Mouse (Mus musculus) heart, embryonic 11.5 days (tissue): ENCODE results near the gene Ube2s. TPM values are rescaled to one million over a fixed set of nuclear protein-coding genes. Genes with fewer than 3 reads are reported as not detected.
A peak's percentile ranks its signal among the peaks of the same experiment; 100 is the strongest.
"Not testable (repeated sequence)": the region's sequence is repeated elsewhere in the genome, so short reads cannot be mapped to it uniquely, and the experiment has no call there.

Source experiments
- ATAC-seq: fragments of 200-750 bp; cut with Nextera tagmentation; replicated peaks from 2 replicates; pipeline ENCODE4 v1.8.0; 2017; ENCODE audit warnings: moderate library complexity; ENCODE audit not compliant: insufficient number of reproducible peaks, low FRiP score, low TSS enrichment
- H3K27ac ChIP-seq: fragments of 300-500 bp; sonication (generic); 2 replicates; pipeline ENCODE4 v1.5.1; 2014; ENCODE audit warnings: mild to moderate bottlenecking, low read depth, low read length
- H3K27me3 ChIP-seq: fragments of 300-500 bp; sonication (generic); 2 replicates; pipeline ENCODE4 v1.6.1; 2014; ENCODE audit warnings: mild to moderate bottlenecking, low read length, mixed read lengths; ENCODE audit not compliant: control insufficient read depth, insufficient read depth
- H3K36me3 ChIP-seq: fragments of 300-500 bp; sonication (generic); 2 replicates; pipeline ENCODE4 v1.6.1; 2014; ENCODE audit warnings: mild to moderate bottlenecking, low read length, moderate library complexity, mixed read lengths; ENCODE audit not compliant: control insufficient read depth, insufficient read depth
- H3K4me1 ChIP-seq: fragments of 300-500 bp; sonication (generic); 2 replicates; pipeline ENCODE4 v1.6.1; 2014; ENCODE audit warnings: low read length; ENCODE audit not compliant: control insufficient read depth, insufficient read depth
- H3K4me2 ChIP-seq: fragments of 300-500 bp; sonication (generic); 2 replicates; pipeline ENCODE4 v1.6.1; 2014; ENCODE audit warnings: mild to moderate bottlenecking, moderate library complexity
- H3K4me3 ChIP-seq: fragments of 300-500 bp; sonication (generic); 2 replicates; pipeline ENCODE4 v1.5.1; 2014; ENCODE audit warnings: low read depth, low read length
- H3K9ac ChIP-seq: fragments of 300-500 bp; sonication (generic); 2 replicates; pipeline ENCODE4 v1.6.1; 2014; ENCODE audit warnings: mild to moderate bottlenecking, low read depth, low read length, moderate library complexity
- H3K9me3 ChIP-seq: fragments of 300-500 bp; sonication (generic); replicated peaks from 2 replicates; pipeline ENCODE4 v1.6.1; 2016; ENCODE audit warnings: low read length; ENCODE audit not compliant: control insufficient read depth
- WGBS: fragments of 180-500 bp; shearing (Covaris S2); extraction: QIAGEN DNeasy Blood & Tissue Kit; methylation state at CpG from one replicate; pipeline ENCODE4 v1.1.7; 2014; ENCODE audit not compliant: insufficient replicate concordance; 5-methylcytosine and 5-hydroxymethylcytosine counted together
- polyA plus RNA-seq: library from polyadenylated mRNA; unstranded; fragments of >200 nt; fragmentation: Nextera tagmentation; extraction: Ambion mirVana; gene quantifications from 2 replicates; pipeline ENCODE4 v1.2.1, GENCODE M21; 2014

Ube2s gene
- polyA plus RNA-seq, 1 experiment from 2014 or later: 378 TPM

DNA sequence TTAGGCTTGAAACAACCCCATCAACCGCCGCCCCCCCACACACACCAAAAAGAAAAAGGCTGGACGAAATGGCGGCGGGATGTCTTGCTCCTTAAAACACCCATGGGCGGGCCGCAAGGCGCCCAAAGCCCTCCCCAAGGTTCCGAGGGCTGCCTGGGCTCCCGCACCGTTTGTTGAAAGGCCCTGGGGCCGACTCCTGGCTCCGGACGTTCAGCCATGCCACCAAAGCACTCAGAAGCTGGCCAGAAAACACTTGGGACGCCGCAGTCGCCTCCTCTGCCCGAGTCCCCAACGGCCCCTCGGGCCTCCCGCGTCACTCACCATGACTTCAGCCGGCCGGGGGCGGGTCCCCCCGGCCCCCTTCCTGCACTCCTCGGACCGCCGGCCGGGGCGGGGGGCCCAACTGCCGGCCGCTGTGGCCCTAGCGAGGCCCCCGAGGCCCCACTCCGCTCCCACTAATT is 518 bp downstream of the Ube2s start:
- peak overlapping the region; percentile 99 for H3K4me3 ChIP-seq
- H3K9ac ChIP-seq: peak overlapping the region; percentile 83
- peaks cover 16% of the 10 kb centered on the region for H3K4me1 ChIP-seq
- H3K27ac ChIP-seq: peak overlapping the region; percentile 94
- no peaks in the 10 kb centered on the region for H3K9me3 ChIP-seq
- no peaks in the 10 kb centered on the region for H3K27me3 ChIP-seq
- ATAC-seq: no peak
- H3K4me2 ChIP-seq: peak overlapping the region; percentile 82
- 2% methylated on average over 24 of the region's 36 CpGs for WGBS
- peaks cover 13% of the 10 kb centered on the region for H3K36me3 ChIP-seq

DNA sequence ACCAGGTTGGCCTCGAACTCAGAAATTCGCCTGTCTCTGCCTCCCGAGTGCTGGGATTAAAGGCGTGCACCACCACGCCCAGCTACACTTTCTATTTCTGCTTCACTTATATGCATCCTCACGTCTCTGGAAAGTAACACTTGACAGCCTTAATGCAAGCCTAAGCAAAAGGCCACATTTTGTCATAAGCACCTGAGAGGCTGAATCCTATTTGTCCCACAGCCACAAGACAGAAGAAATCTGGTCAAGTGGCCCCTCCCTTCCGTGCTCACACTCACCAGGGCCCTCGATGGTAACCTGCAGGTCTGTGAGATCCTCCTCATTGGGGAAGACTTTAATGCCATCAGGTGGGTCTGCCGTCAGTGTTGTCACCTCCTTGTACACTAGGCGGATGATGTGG is 1.3 kb downstream of the Ube2s start:
- not testable (repeated sequence) for ATAC-seq, H3K9me3 ChIP-seq, H3K27me3 ChIP-seq
- Histone ChIP-seq H3K4me2 (peak overlapping the region; percentile 82), H3K36me3 (peaks cover 18% of the 10 kb centered on the region), H3K4me1 (peaks cover 16% of the 10 kb centered on the region), H3K27ac (peak overlapping the region; percentile 94; the same call in 1 of the 2 replicates), H3K9ac (peak overlapping the region; percentile 83), H3K4me3 (peak overlapping the region; percentile 99)
- 33% methylated on average over 10 of the region's 10 CpGs for WGBS

DNA sequence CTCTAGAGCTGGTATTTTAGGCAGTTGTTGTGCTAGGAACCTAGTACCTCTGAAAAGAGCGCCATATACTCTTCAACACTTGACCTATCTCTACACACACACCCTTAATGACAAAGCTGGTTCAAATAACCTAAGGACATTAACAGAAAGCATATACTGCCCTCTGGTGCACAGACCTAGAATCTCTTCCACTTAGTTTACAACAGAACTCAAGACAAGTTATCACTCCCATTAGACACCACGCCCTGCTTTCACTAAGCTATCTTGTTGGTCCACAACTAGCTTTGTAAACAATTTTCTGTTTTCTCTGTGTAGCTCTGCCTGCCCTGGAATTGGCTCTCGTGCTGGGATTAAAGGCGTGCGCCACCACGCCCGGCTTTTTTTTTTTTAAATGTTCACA is 5.7 kb downstream of the Ube2s start:
- peak; percentile 55; the same call in 1 of the 2 replicates for ATAC-seq
- Histone ChIP-seq H3K4me1 (peaks cover 16% of the 10 kb centered on the region), H3K36me3 (peaks cover 21% of the 10 kb centered on the region), H3K27ac (peak overlapping the region; percentile 73), H3K9ac (no peak overlapping the region), H3K27me3 (no peaks in the 10 kb centered on the region), H3K4me2 (no peak overlapping the region; the same call in 1 of the 2 replicates), H3K4me3 (no peak overlapping the region), H3K9me3 (no peaks in the 10 kb centered on the region)
- 78% methylated on average over 7 of the region's 7 CpGs for WGBS

DNA sequence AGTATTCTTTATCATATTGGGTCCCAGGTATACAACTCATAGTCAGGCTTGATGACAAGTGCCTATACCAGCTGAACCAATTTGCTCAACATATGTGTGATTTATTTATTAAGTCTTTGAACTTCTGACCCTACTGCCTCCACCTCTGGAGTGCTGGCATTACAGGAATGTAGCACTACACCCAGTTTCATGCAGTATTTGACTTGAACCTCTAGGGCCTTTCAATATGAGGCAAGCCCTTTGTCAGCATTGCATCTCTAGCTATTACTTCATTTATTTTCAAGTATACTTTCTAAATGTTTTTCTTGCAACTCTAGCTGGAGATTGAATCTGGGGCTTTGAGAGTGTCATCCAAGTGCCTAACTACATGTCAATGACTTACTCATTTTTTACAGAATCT is 10.1 kb downstream of the Ube2s start:
- Histone ChIP-seq H3K27me3 (no peaks in the 10 kb centered on the region), H3K27ac (no peak overlapping the region), H3K36me3 (peaks cover 10% of the 10 kb centered on the region), H3K4me2 (no peak overlapping the region), H3K4me1 (no peaks in the 10 kb centered on the region), H3K9me3 (no peaks in the 10 kb centered on the region), H3K9ac (no peak overlapping the region), H3K4me3 (no peak overlapping the region)
- ATAC-seq: no peak

DNA sequence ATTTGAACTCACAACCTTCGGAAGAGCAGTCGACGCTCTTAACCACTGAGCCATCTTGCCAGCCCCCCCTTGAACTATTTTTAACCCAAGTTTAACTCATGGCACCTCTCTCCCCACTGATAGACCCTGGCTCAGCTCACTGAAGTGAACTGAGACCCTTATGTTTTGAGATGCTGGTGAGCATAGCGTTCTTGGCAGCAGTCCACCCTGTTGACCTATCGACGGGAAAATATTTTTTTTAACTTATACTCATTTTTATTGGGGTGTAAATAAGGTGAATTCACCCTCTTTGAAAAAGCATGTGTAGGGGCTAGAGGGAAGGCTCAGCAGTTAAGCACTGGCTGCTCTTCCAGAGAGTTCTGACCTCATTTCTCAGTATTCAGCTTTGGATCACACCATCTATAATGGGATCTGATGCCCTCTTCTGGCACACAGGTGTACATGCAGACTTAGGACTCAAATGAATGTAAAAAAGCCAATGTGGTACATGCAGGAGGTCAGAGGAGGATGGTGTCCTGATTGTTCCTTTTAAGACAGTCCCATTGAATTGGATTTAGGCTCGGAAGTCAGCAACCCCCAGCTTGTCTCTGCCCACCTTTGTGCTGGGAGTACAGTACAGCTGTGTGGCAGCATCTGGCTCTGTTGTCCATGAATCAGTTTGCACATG is 16.5 kb downstream of the Ube2s start:
- H3K27ac ChIP-seq: no peak overlapping the region
- peaks cover 6% of the 10 kb centered on the region for H3K4me1 ChIP-seq
- peaks cover 14% of the 10 kb centered on the region for H3K36me3 ChIP-seq
- H3K9me3 ChIP-seq: no peaks in the 10 kb centered on the region
- H3K27me3 ChIP-seq: no peaks in the 10 kb centered on the region
- H3K4me3 ChIP-seq: no peak overlapping the region
- H3K9ac ChIP-seq: no peak overlapping the region
- 72% methylated on average over 7 of the region's 7 CpGs for WGBS
- H3K4me2 ChIP-seq: no peak overlapping the region
- no peak for ATAC-seq

DNA sequence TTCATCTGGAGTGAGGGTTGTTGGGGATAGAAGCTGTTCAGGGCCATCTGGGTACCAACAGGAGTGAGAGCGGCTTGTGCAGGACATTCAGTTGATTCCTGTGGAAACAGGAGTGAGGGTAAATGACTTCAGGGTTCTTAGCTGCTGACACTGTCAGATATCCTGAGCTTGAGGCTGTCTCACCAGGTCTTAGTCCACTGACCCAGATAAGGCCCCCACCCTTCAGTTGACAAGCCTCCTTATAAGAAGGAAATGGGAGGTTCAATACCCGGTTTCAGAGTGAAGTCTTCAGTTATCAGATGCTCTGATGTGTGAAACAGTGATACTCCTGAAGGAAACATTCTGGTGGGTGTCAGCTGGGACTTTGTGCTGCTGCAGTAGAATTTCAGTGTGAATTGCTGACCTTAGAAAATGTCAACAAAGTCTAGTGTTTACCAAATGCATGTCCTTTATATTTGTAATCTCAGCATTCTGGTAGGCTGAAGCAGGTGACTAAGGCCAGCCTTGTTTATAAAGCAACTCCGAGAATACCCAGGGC is 17.7 kb downstream of the Ube2s start:
- no peak for ATAC-seq
- no peak overlapping the region for H3K9ac ChIP-seq
- no peak overlapping the region; the same call in 1 of the 2 replicates for H3K4me2 ChIP-seq
- H3K36me3 ChIP-seq: peaks cover 14% of the 10 kb centered on the region
- no peaks in the 10 kb centered on the region for H3K27me3 ChIP-seq
- no peak overlapping the region for H3K27ac ChIP-seq
- 76% methylated on average over 3 of the region's 3 CpGs for WGBS
- H3K4me1 ChIP-seq: peaks cover 6% of the 10 kb centered on the region
- no peak overlapping the region for H3K4me3 ChIP-seq
- no peaks in the 10 kb centered on the region for H3K9me3 ChIP-seq

DNA sequence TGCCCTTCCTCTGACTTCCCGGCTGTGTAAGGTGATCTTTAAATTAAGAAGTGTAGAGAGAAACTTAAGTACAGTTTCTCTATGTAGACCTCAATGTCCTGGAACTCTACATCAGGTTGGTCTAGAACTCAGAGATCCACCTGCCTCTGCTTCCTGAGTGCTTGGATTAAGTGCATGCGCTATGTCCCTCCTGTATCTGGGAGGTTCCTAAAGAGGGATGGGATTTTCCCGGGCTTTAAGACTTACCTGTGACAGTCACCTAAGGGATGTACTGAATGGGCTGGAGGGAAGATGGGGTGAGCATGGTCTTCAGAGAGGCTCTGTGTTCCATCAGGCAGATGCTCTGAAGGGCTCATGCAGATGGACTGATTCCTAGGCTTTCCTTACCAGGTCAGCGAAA is 18.7 kb downstream of the Ube2s start:
- H3K9ac ChIP-seq: peak overlapping the region; percentile 99
- ATAC-seq: no peak
- H3K36me3 ChIP-seq: peaks cover 14% of the 10 kb centered on the region
- peaks cover 6% of the 10 kb centered on the region for H3K4me1 ChIP-seq
- H3K4me2 ChIP-seq: peak overlapping the region; percentile 93
- H3K27ac ChIP-seq: peak overlapping the region; percentile 46; the same call in 1 of the 2 replicates
- H3K4me3 ChIP-seq: peak overlapping the region; percentile 96
- 35% methylated on average over 4 of the region's 4 CpGs for WGBS
- H3K27me3 ChIP-seq: no peaks in the 10 kb centered on the region
- no peaks in the 10 kb centered on the region for H3K9me3 ChIP-seq

DNA sequence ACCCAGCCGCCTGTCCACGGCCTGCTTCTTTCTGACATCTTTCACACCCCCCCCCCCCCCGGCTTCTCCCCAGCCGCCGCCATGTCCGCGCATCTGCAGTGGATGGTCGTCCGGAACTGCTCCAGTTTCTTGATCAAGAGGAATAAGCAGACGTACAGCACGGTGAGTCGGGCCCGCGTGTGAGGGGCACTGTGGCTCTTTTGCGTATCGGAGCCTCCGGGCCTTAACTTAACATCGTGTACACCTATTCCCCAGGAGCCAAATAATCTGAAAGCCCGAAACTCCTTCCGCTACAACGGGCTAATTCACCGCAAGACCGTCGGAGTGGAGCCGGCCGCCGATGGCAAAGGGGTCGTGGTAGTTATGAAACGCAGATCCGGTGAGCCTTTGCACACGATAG is 19.1 kb downstream of the Ube2s start:
- H3K27ac ChIP-seq: peak overlapping the region; percentile 95
- peak overlapping the region; percentile 96 for H3K4me3 ChIP-seq

More for the DNA sequence above, 19.1 kb downstream of the Ube2s start:
- 0 out of 2 replicates have a peak, but pooled peaks have one; percentile 12 for ATAC-seq
- not testable (repeated sequence) for H3K4me1 ChIP-seq, H3K9me3 ChIP-seq, H3K27me3 ChIP-seq
- Histone ChIP-seq H3K4me2 (peak overlapping the region; percentile 93), H3K9ac (peak overlapping the region; percentile 99), H3K36me3 (peaks cover 14% of the 10 kb centered on the region)
- WGBS: under 1% methylated on average over 31 of the region's 31 CpGs
